Mouse (Mus musculus) lung, postnatal 14 days (tissue): ENCODE measurements at regions not wholly inside any gene's neighbourhood (a gene's known extent, or its start where the extent isn't known, plus 50 kb on each side); places are given as distances from the start of the nearest gene placed in this dataset.

ENCODE experiments used
- DNase-seq: peaks from one replicate; pipeline ENCODE4 v3.0.0; 2021

- no peak for DNase-seq
Measured at GRCm38 (mm10) chr9:47403317-47403716, 126.7 kb upstream of the Cadm1 start.

GRCm38 (mm10) chr9:47404821-47405220 lies 125.2 kb upstream of the Cadm1 start:
- no peak for DNase-seq

- no peak for DNase-seq
Measured at GRCm38 (mm10) chr9:47405547-47405946, 124.4 kb upstream of the Cadm1 start.

- peak; percentile 82 for DNase-seq
Measured at GRCm38 (mm10) chr9:47407007-47407670, 122.8 kb upstream of the Cadm1 start.

GRCm38 (mm10) chr9:47408061-47408460 lies 121.9 kb upstream of the Cadm1 start:
- DNase-seq: no peak

- no peak for DNase-seq
Measured at GRCm38 (mm10) chr9:47409579-47409978, 120.4 kb upstream of the Cadm1 start.

- DNase-seq: no peak
Measured at GRCm38 (mm10) chr9:47412786-47413185, 117.2 kb upstream of the Cadm1 start.

- peak; percentile 69 for DNase-seq
Measured at GRCm38 (mm10) chr9:47414350-47414988, 115.5 kb upstream of the Cadm1 start.

- peak; percentile 76 for DNase-seq
Measured at GRCm38 (mm10) chr9:47422151-47422599, 107.8 kb upstream of the Cadm1 start.

- peak; percentile 80 for DNase-seq
Measured at GRCm38 (mm10) chr9:47422741-47423461, 107.1 kb upstream of the Cadm1 start.

GRCm38 (mm10) chr9:47423462-47423832 lies 106.5 kb upstream of the Cadm1 start:
- no peak for DNase-seq

GRCm38 (mm10) chr9:47424191-47424590 lies 105.8 kb upstream of the Cadm1 start:
- DNase-seq: no peak

- no peak for DNase-seq
Measured at GRCm38 (mm10) chr9:47426712-47427111, 103.3 kb upstream of the Cadm1 start.

- DNase-seq: peak; percentile 20
Measured at GRCm38 (mm10) chr9:47428710-47429341, 101.1 kb upstream of the Cadm1 start.

GRCm38 (mm10) chr9:47429691-47430090 lies 100.3 kb upstream of the Cadm1 start:
- DNase-seq: no peak

- DNase-seq: no peak
Measured at GRCm38 (mm10) chr9:47432715-47433114, 97.3 kb upstream of the Cadm1 start.

- no peak for DNase-seq
Measured at GRCm38 (mm10) chr9:47433185-47433584, 96.8 kb upstream of the Cadm1 start.

GRCm38 (mm10) chr9:47434091-47434490 lies 95.9 kb upstream of the Cadm1 start:
- DNase-seq: no peak

- no peak for DNase-seq
Measured at GRCm38 (mm10) chr9:47438976-47439375, 91.0 kb upstream of the Cadm1 start.

GRCm38 (mm10) chr9:47439506-47439905 lies 90.5 kb upstream of the Cadm1 start:
- no peak for DNase-seq

GRCm38 (mm10) chr9:47440128-47440527 lies 89.8 kb upstream of the Cadm1 start:
- DNase-seq: no peak

GRCm38 (mm10) chr9:47441155-47441554 lies 88.8 kb upstream of the Cadm1 start:
- no peak for DNase-seq

GRCm38 (mm10) chr9:47444168-47444567 lies 85.8 kb upstream of the Cadm1 start:
- no peak for DNase-seq

- DNase-seq: no peak
Measured at GRCm38 (mm10) chr9:47444752-47445151, 85.2 kb upstream of the Cadm1 start.
